ENCODE assay signal across 17 mouse cellular contexts in the genomic region with DNA sequence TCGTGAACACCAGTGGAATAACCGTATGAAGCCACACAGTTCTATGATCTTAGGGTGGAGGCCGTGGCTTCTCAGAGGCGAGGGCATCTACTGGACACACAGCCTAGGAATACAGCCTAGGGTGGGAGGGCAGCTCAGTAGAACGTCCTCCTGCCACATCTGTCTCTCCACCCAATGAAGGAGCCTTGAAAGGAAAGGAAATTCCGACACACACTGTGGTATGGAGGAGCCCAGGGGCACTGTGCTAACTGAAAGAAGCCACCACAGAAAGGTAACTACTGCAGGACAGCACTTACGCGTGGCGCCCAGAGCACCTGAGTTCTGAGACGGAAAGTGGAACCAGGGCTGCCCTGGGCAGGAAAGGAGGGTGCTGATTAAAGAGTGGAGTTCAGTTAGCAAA. TPM values are rescaled to one million over a fixed set of nuclear protein-coding genes. Genes with fewer than 3 reads are reported as not detected.
"Had no signal": no experiment of that assay in that cellular context is flagged by ENCODE, and none has a peak within 500 bp of the region (broad histone marks: within the 10 kb centered on the region; RNA-seq: fewer than 3 reads in every experiment).

No protein-coding gene starts in this region.

- ATAC-seq: midbrain, embryonic 13.5 days; midbrain, embryonic 16.5 days had no signal

- DNase-seq: kidney, adult 11 months; kidney, adult 9 months; kidney, postnatal 14 days; kidney, postnatal 4 days; liver, embryonic 13.5 days; lung, adult 2 months; lung, postnatal 14 days; lung, postnatal 4 days; thymus, postnatal 14 days; thymus, postnatal 4 days had no signal

- H3K4me1 ChIP-seq: midbrain, embryonic 13.5 days; stomach, embryonic 15.5 days had no signal

- H3K9me3 ChIP-seq: liver, embryonic 13.5 days; midbrain, embryonic 10.5 days; midbrain, embryonic 13.5 days; stomach, embryonic 15.5 days had no signal

- H3K4me3 ChIP-seq: left cerebral cortex, adult 2 months; liver, embryonic 13.5 days; midbrain, embryonic 10.5 days; midbrain, embryonic 13.5 days; myocyte; stomach, embryonic 15.5 days had no signal

- H3K36me3 ChIP-seq: midbrain, embryonic 10.5 days; midbrain, embryonic 13.5 days; stomach, embryonic 15.5 days had no signal

- H3K27me3 ChIP-seq: liver, embryonic 13.5 days; stomach, embryonic 15.5 days had no signal

RNA-seq across cellular contexts. Expression of a gene that starts 24.6 kb away (rescaled TPM):
- total RNA-seq: monocyte, adult 5-6 weeks had no signal
